Mouse (Mus musculus) midbrain, embryonic 12.5 days (tissue): ENCODE results near the gene Ffar3. TPM values are rescaled to one million over a fixed set of nuclear protein-coding genes. Genes with fewer than 3 reads are reported as not detected.

ENCODE experiments used
- ATAC-seq: fragments of 200-750 bp; cut with Nextera tagmentation; 2 replicates; pipeline ENCODE4 v1.8.0; 2017; ENCODE audit warnings: low read depth, moderate TSS enrichment, moderate library complexity; ENCODE audit not compliant: low FRiP score
- H3K27ac ChIP-seq: fragments of 300-500 bp; sonication (generic); replicated peaks from 2 replicates; pipeline ENCODE4 v1.5.1; 2016; ENCODE audit warnings: mild to moderate bottlenecking
- H3K27me3 ChIP-seq: fragments of 300-500 bp; sonication (generic); 2 replicates; pipeline ENCODE4 v1.6.1; 2016; ENCODE audit warnings: mild to moderate bottlenecking
- H3K36me3 ChIP-seq: fragments of 300-500 bp; sonication (generic); 2 replicates; pipeline ENCODE4 v1.6.1; 2016
- H3K4me1 ChIP-seq: fragments of 300-500 bp; sonication (generic); 2 replicates; pipeline ENCODE4 v1.6.1; 2016
- H3K4me2 ChIP-seq: fragments of 300-500 bp; sonication (generic); replicated peaks from 2 replicates; pipeline ENCODE4 v1.6.1; 2016; ENCODE audit warnings: mild to moderate bottlenecking, moderate library complexity
- H3K4me3 ChIP-seq: fragments of 300-500 bp; sonication (generic); 2 replicates; pipeline ENCODE4 v1.5.1; 2016; ENCODE audit warnings: mild to moderate bottlenecking
- H3K9ac ChIP-seq: fragments of 300-500 bp; sonication (generic); replicated peaks from 2 replicates; pipeline ENCODE4 v1.6.1; 2016; ENCODE audit warnings: mild to moderate bottlenecking, moderate library complexity
- H3K9me3 ChIP-seq: fragments of 300-500 bp; sonication (generic); 2 replicates; pipeline ENCODE4 v1.6.1; 2016; ENCODE audit warnings: mild to moderate bottlenecking
- WGBS: fragments of 180-500 bp; shearing (Covaris S2); methylation state at CpG from one replicate; pipeline ENCODE4 v1.1.7; 2016; 5-methylcytosine and 5-hydroxymethylcytosine counted together
- polyA plus RNA-seq: library from polyadenylated mRNA; unstranded; fragments of >200 nt; fragmentation: Nextera tagmentation; extraction: Ambion mirVana; gene quantifications from 2 replicates; pipeline ENCODE4 v1.2.1, GENCODE M21; 2016

Ffar3 gene
- polyA plus RNA-seq = not detected in 2 replicates

DNA sequence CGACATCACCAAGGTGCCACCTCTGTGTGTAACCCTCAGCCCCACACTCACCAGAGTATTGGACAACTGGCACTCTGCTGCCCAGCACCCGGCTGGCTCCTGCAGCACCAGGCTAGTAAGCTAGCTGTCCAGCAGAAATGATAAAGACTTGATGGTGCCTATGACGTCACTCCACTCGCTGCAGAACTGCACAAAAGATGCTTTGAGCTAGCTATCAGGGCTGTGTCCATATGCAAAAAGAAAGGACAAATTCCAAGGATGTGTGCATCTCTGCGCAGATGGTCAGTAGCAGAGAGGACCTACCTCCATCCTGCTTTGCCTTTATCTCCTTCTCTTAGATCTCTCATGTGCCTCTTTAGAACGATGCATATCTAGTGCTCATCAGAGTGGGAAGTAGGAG lies at the start of gene Ffar3:
Ffar3 (minus strand) TSS at position 101 of the 400 bp plus-strand sequence.
- H3K9ac ChIP-seq = no peak within 1 kb of the TSS
- H3K9me3 ChIP-seq = no peaks in the 10 kb centered on the region
- H3K27me3 ChIP-seq = 0 out of 2 replicates have a peak, but pooled peaks cover 4% of the 10 kb centered on the region
- no peaks in the 10 kb centered on the region for H3K36me3 ChIP-seq
- WGBS = 86% methylated on average over 6 of the region's 6 CpGs
- H3K4me1 ChIP-seq = no peaks in the 10 kb centered on the region
- ATAC-seq = no peak
- H3K4me2 ChIP-seq = no peak within 1 kb of the TSS
- H3K27ac ChIP-seq = no peak within 1 kb of the TSS
- no peak within 1 kb of the TSS for H3K4me3 ChIP-seq

- Histone ChIP-seq H3K9ac (no peak overlapping the region), H3K4me2 (no peak overlapping the region), H3K4me3 (no peak overlapping the region), H3K27ac (no peak overlapping the region), H3K27me3 (peaks cover 18% of the 10 kb centered on the region), H3K4me1 (peaks cover 11% of the 10 kb centered on the region), H3K36me3 (no peaks in the 10 kb centered on the region), H3K9me3 (no peaks in the 10 kb centered on the region)
- no peak for ATAC-seq
- 64% methylated on average over 4 of the region's 4 CpGs for WGBS
These were observed 48.1 kb upstream of the Ffar3 start for GRCm38 (mm10) chr7:30904042-30904441.

- H3K9me3 ChIP-seq = no peaks in the 10 kb centered on the region
- no peak overlapping the region for H3K9ac ChIP-seq
- no peak for ATAC-seq
- no peak overlapping the region for H3K4me3 ChIP-seq
- no peaks in the 10 kb centered on the region for H3K4me1 ChIP-seq
- H3K27ac ChIP-seq = no peak overlapping the region
- WGBS = 93% methylated on average over 3 of the region's 3 CpGs
- H3K27me3 ChIP-seq = no peaks in the 10 kb centered on the region
- H3K4me2 ChIP-seq = no peak overlapping the region
- H3K36me3 ChIP-seq = no peaks in the 10 kb centered on the region
These were observed 39.2 kb upstream of the Ffar3 start for GRCm38 (mm10) chr7:30895217-30895616.

- ATAC-seq = no peak
- Histone ChIP-seq H3K36me3 (no peaks in the 10 kb centered on the region), H3K27ac (no peak overlapping the region), H3K4me3 (no peak overlapping the region), H3K4me2 (no peak overlapping the region), H3K27me3 (no peaks in the 10 kb centered on the region), H3K9me3 (no peaks in the 10 kb centered on the region), H3K4me1 (no peaks in the 10 kb centered on the region), H3K9ac (no peak overlapping the region)
- 66% methylated on average over 3 of the region's 3 CpGs for WGBS
These were observed 36.5 kb upstream of the Ffar3 start for GRCm38 (mm10) chr7:30892515-30892914.

- Histone ChIP-seq H3K9ac (no peak overlapping the region), H3K9me3 (no peaks in the 10 kb centered on the region), H3K27ac (no peak overlapping the region), H3K36me3 (no peaks in the 10 kb centered on the region), H3K27me3 (no peaks in the 10 kb centered on the region), H3K4me3 (no peak overlapping the region), H3K4me1 (no peaks in the 10 kb centered on the region), H3K4me2 (no peak overlapping the region)
- WGBS = 88% methylated on average over 9 of the region's 9 CpGs
- ATAC-seq = no peak
These were observed 35.8 kb upstream of the Ffar3 start for GRCm38 (mm10) chr7:30891746-30892145.

DNA sequence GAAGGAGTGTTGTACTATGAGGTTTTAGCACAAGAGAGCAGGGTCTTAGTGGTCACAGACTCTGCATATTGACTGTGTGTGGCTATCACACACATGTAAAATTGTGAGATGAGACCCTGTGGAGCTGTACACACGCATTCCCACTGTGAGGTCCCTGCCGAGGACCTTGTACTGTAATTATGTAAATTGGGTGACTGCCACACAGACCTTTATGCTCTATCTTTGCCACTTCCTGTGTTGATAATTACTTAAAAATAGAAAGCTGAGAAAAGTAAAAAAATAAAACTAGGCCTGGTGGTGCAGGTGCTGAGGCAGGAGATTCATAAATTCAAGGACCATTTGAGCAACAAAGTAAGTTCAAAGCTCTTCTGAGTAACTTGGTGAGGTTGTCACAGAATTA lies 34.7 kb upstream of the Ffar3 start:
- ATAC-seq = no peak
- Histone ChIP-seq H3K27me3 (no peaks in the 10 kb centered on the region), H3K4me1 (no peaks in the 10 kb centered on the region), H3K9me3 (no peaks in the 10 kb centered on the region), H3K4me3 (no peak overlapping the region), H3K27ac (no peak overlapping the region), H3K4me2 (no peak overlapping the region), H3K9ac (no peak overlapping the region), H3K36me3 (no peaks in the 10 kb centered on the region)
- 81% methylated on average over 2 of the region's 2 CpGs for WGBS

- Histone ChIP-seq H3K4me1 (no peaks in the 10 kb centered on the region), H3K9me3 (no peaks in the 10 kb centered on the region), H3K36me3 (no peaks in the 10 kb centered on the region), H3K4me3 (no peak overlapping the region), H3K9ac (no peak overlapping the region), H3K27me3 (no peaks in the 10 kb centered on the region), H3K27ac (no peak overlapping the region), H3K4me2 (no peak overlapping the region)
- ATAC-seq = no peak
- 85% methylated on average over 7 of the region's 7 CpGs for WGBS
These were observed 32.8 kb upstream of the Ffar3 start for GRCm38 (mm10) chr7:30888786-30889185.

DNA sequence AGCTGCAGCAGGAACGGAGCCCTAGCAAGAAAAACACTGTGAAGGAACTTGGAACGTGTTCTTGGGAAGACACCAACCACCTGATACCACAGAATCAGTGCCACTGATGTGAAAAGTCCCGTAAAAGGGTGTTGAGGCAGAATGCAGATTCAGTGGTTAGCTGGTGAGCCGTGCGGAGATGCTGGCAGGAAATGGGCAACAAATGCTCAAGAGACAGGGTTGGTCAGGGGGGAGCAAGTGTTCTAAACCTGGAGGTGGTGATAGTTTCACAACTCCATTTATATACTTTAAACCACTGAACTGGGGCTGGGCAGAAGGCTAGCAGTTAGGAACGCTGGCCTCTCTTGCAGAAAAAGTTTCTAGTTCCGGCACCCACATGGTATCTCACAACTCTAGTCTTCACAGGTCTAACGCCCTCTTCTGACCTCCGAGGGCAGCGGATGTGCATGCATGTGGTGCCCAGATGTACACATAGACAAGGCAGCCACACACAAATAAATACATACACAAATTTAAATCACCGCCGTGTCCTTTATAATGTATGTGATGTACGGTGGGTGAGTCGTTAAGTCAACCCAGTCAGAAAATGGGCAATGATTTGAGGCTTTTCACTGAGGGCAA lies 31.7 kb upstream of the Ffar3 start:
- no peak for ATAC-seq
- Histone ChIP-seq H3K27me3 (no peaks in the 10 kb centered on the region), H3K9me3 (no peaks in the 10 kb centered on the region), H3K36me3 (no peaks in the 10 kb centered on the region), H3K27ac (no peak overlapping the region), H3K4me1 (no peaks in the 10 kb centered on the region), H3K4me3 (no peak overlapping the region), H3K4me2 (no peak overlapping the region), H3K9ac (no peak overlapping the region)
- 89% methylated on average over 14 of the region's 14 CpGs for WGBS

- Histone ChIP-seq H3K9me3 (no peaks in the 10 kb centered on the region), H3K4me3 (no peak overlapping the region), H3K27me3 (no peaks in the 10 kb centered on the region), H3K4me2 (no peak overlapping the region), H3K4me1 (no peaks in the 10 kb centered on the region), H3K27ac (no peak overlapping the region), H3K9ac (no peak overlapping the region), H3K36me3 (no peaks in the 10 kb centered on the region)
- 80% methylated on average over 4 of the region's 4 CpGs for WGBS
- ATAC-seq = no peak
These were observed 30.9 kb upstream of the Ffar3 start for GRCm38 (mm10) chr7:30886852-30887251.

- no peaks in the 10 kb centered on the region for H3K9me3 ChIP-seq
- H3K27me3 ChIP-seq = no peaks in the 10 kb centered on the region
- H3K4me3 ChIP-seq = no peak overlapping the region
- no peak overlapping the region for H3K9ac ChIP-seq
- no peaks in the 10 kb centered on the region for H3K36me3 ChIP-seq
- ATAC-seq = no peak
- H3K4me2 ChIP-seq = no peak overlapping the region
- H3K4me1 ChIP-seq = no peaks in the 10 kb centered on the region
- no peak overlapping the region for H3K27ac ChIP-seq
These were observed 28.1 kb upstream of the Ffar3 start for GRCm38 (mm10) chr7:30884047-30884446.

GRCm38 (mm10) chr7:30881367-30881766 lies 25.4 kb upstream of the Ffar3 start:
- WGBS = 91% methylated on average over 3 of the region's 3 CpGs

DNA sequence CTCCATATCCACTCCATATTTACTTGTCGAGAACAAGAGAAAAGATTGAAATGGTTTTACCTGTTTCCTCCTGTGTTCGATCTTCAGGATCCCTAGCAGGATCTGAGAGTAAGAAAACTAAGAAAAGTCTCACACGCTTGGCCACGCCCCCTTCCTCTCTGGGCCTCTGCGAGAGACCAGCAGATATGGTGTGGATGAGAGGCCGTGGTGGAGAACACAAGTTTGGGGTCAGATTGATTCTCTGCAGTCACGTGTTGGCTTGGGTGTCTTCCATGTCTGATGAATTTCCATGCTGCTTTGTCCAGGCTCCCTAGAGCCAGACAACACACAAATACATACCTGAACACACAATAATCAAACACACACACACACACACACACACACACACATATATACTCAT lies 24.2 kb upstream of the Ffar3 start, which contains the start of gene Cd22:
Cd22 (minus strand) TSS at position 167 of the 400 bp plus-strand sequence.
- H3K4me1 ChIP-seq = no peaks in the 10 kb centered on the region
- WGBS = 72% methylated on average over 7 of the region's 7 CpGs
- no peaks in the 10 kb centered on the region for H3K27me3 ChIP-seq
- no peak within 1 kb of the TSS for H3K4me3 ChIP-seq
- no peak for ATAC-seq
- H3K9ac ChIP-seq = no peak within 1 kb of the TSS
- no peak within 1 kb of the TSS for H3K27ac ChIP-seq
- no peaks in the 10 kb centered on the region for H3K36me3 ChIP-seq
- H3K4me2 ChIP-seq = no peak within 1 kb of the TSS
- no peaks in the 10 kb centered on the region for H3K9me3 ChIP-seq

More at GRCm38 (mm10) chr7:30881367-30881766, 25.4 kb upstream of the Ffar3 start:
- Histone ChIP-seq H3K9ac (no peak overlapping the region), H3K4me2 (no peak overlapping the region), H3K9me3 (no peaks in the 10 kb centered on the region), H3K36me3 (no peaks in the 10 kb centered on the region), H3K4me3 (no peak overlapping the region), H3K4me1 (no peaks in the 10 kb centered on the region), H3K27me3 (no peaks in the 10 kb centered on the region), H3K27ac (no peak overlapping the region)
- no peak for ATAC-seq

- H3K4me1 ChIP-seq = no peaks in the 10 kb centered on the region
- WGBS = 81% methylated on average over 6 of the region's 6 CpGs
These were observed 23.0 kb upstream of the Ffar3 start for GRCm38 (mm10) chr7:30878950-30879349.

More at GRCm38 (mm10) chr7:30878950-30879349, 23.0 kb upstream of the Ffar3 start:
- Histone ChIP-seq H3K36me3 (no peaks in the 10 kb centered on the region), H3K4me2 (no peak overlapping the region), H3K27ac (no peak overlapping the region), H3K4me3 (no peak overlapping the region), H3K27me3 (no peaks in the 10 kb centered on the region), H3K9ac (no peak overlapping the region), H3K9me3 (no peaks in the 10 kb centered on the region)
- ATAC-seq = no peak
